Mouse (Mus musculus): ENCODE results near the gene Mrc2. TPM values are rescaled to one million over a fixed set of nuclear protein-coding genes. Genes with fewer than 3 reads are reported as not detected.

Mrc2 gene
- polyA plus RNA-seq, 1 experiment: 4.3 TPM

GRCm38 (mm10) chr11:105293901-105294494, 1.6 kb downstream of the Mrc2 start:
- 51% methylated on average over 9 of the region's 9 CpGs for WGBS
- DNase-seq (ENCODE audit: low read depth, low spot score): no peak

- DNase-seq (ENCODE audit: low read depth, low spot score): no peak
- WGBS: 83% methylated on average over 10 of the region's 10 CpGs
These were observed 3.6 kb downstream of the Mrc2 start for GRCm38 (mm10) chr11:105296084-105296483.

GRCm38 (mm10) chr11:105310197-105310596, 17.8 kb downstream of the Mrc2 start:
- WGBS: 81% methylated on average over 7 of the region's 7 CpGs

GRCm38 (mm10) chr11:105311291-105311975, 19.0 kb downstream of the Mrc2 start:
- WGBS: 68% methylated on average over 24 of the region's 24 CpGs
- DNase-seq (ENCODE audit: low read depth, low spot score): no peak

More at GRCm38 (mm10) chr11:105310197-105310596, 17.8 kb downstream of the Mrc2 start:
- no peak for DNase-seq (ENCODE audit: low read depth, low spot score)

GRCm38 (mm10) chr11:105312311-105312942, 20.0 kb downstream of the Mrc2 start:
- no peak for DNase-seq (ENCODE audit: low read depth, low spot score)
- WGBS: 68% methylated on average over 12 of the region's 12 CpGs

GRCm38 (mm10) chr11:105312972-105313632, 20.7 kb downstream of the Mrc2 start:
- DNase-seq (ENCODE audit: low read depth, low spot score): no peak
- 55% methylated on average over 10 of the region's 10 CpGs for WGBS

GRCm38 (mm10) chr11:105313633-105314014, 21.2 kb downstream of the Mrc2 start:
- 61% methylated on average over 8 of the region's 8 CpGs for WGBS
- DNase-seq (ENCODE audit: low read depth, low spot score): no peak

- 77% methylated on average over 8 of the region's 8 CpGs for WGBS
These were observed 22.9 kb downstream of the Mrc2 start for GRCm38 (mm10) chr11:105315296-105315695.

GRCm38 (mm10) chr11:105316121-105316520, 23.7 kb downstream of the Mrc2 start:
- WGBS: 96% methylated on average over 4 of the region's 4 CpGs
- no peak for DNase-seq (ENCODE audit: low read depth, low spot score)

More at GRCm38 (mm10) chr11:105315296-105315695, 22.9 kb downstream of the Mrc2 start:
- DNase-seq (ENCODE audit: low read depth, low spot score): no peak

- DNase-seq (ENCODE audit: low read depth, low spot score): no peak
- WGBS: 90% methylated on average over 6 of the region's 6 CpGs
These were observed 25.3 kb downstream of the Mrc2 start for GRCm38 (mm10) chr11:105317769-105318168.

GRCm38 (mm10) chr11:105321090-105321489, 28.6 kb downstream of the Mrc2 start:
- WGBS: 27% methylated on average over 2 of the region's 2 CpGs
- no peak for DNase-seq (ENCODE audit: low read depth, low spot score)

GRCm38 (mm10) chr11:105323530-105323929, 31.1 kb downstream of the Mrc2 start:
- no peak for DNase-seq (ENCODE audit: low read depth, low spot score)
- WGBS: 79% methylated on average over 5 of the region's 5 CpGs

GRCm38 (mm10) chr11:105327101-105327500, 34.7 kb downstream of the Mrc2 start:
- DNase-seq (ENCODE audit: low read depth, low spot score): no peak

GRCm38 (mm10) chr11:105329962-105330361, 37.5 kb downstream of the Mrc2 start:
- DNase-seq (ENCODE audit: low read depth, low spot score): no peak
- 53% methylated on average over 9 of the region's 9 CpGs for WGBS

More at GRCm38 (mm10) chr11:105327101-105327500, 34.7 kb downstream of the Mrc2 start:
- WGBS: 88% methylated on average over 3 of the region's 3 CpGs

- no peak for DNase-seq (ENCODE audit: low read depth, low spot score)
- WGBS: 64% methylated on average over 3 of the region's 3 CpGs
These were observed 38.7 kb downstream of the Mrc2 start for GRCm38 (mm10) chr11:105331129-105331528.

- WGBS: 24% methylated on average over 10 of the region's 10 CpGs
- no peak for DNase-seq (ENCODE audit: low read depth, low spot score)
These were observed 39.3 kb downstream of the Mrc2 start for GRCm38 (mm10) chr11:105331732-105332131.

- WGBS: 55% methylated on average over 8 of the region's 8 CpGs
These were observed 40.0 kb downstream of the Mrc2 start for GRCm38 (mm10) chr11:105332468-105332867.

GRCm38 (mm10) chr11:105333867-105334670, 41.6 kb downstream of the Mrc2 start:
- no peak for DNase-seq (ENCODE audit: low read depth, low spot score)
- 60% methylated on average over 8 of the region's 8 CpGs for WGBS

More at GRCm38 (mm10) chr11:105332468-105332867, 40.0 kb downstream of the Mrc2 start:
- no peak for DNase-seq (ENCODE audit: low read depth, low spot score)

GRCm38 (mm10) chr11:105338596-105339390, 46.4 kb downstream of the Mrc2 start:
- 64% methylated on average over 12 of the region's 12 CpGs for WGBS
- no peak for DNase-seq (ENCODE audit: low read depth, low spot score)
